Mouse (Mus musculus) midbrain, embryonic 16.5 days (tissue): ENCODE measurements at regions not wholly inside any gene's neighbourhood (a gene's known extent, or its start where the extent isn't known, plus 50 kb on each side); places are given as distances from the start of the nearest gene placed in this dataset.

Experiments
- ATAC-seq: fragments of 200-750 bp; cut with Nextera tagmentation; 2 replicates; pipeline ENCODE4 v1.8.0; 2017; ENCODE audit warnings: moderate TSS enrichment
- H3K27ac ChIP-seq: fragments of 300-500 bp; sonication (generic); 2 replicates; pipeline ENCODE4 v1.5.1; 2014; ENCODE audit warnings: mild to moderate bottlenecking, low read length, mixed read lengths
- H3K27me3 ChIP-seq: fragments of 300-500 bp; sonication (generic); 2 replicates; pipeline ENCODE4 v1.6.1; 2014; ENCODE audit warnings: low read depth, low read length, mixed read lengths; ENCODE audit not compliant: control insufficient read depth, insufficient read depth
- H3K36me3 ChIP-seq: fragments of 300-500 bp; sonication (generic); 2 replicates; pipeline ENCODE4 v1.6.1; 2014; ENCODE audit warnings: mild to moderate bottlenecking, low read length, moderate library complexity, mixed read lengths; ENCODE audit not compliant: control insufficient read depth, insufficient read depth
- H3K4me1 ChIP-seq: fragments of 300-500 bp; sonication (generic); 2 replicates; pipeline ENCODE4 v1.6.1; 2014; ENCODE audit warnings: mild to moderate bottlenecking, low read length, mixed read lengths; ENCODE audit not compliant: control insufficient read depth, insufficient read depth
- H3K4me2 ChIP-seq: fragments of 300-500 bp; sonication (generic); 2 replicates; pipeline ENCODE4 v1.6.1; 2014; ENCODE audit warnings: mild to moderate bottlenecking, low read length, mixed read lengths
- H3K4me3 ChIP-seq: fragments of 300-500 bp; sonication (generic); 2 replicates; pipeline ENCODE4 v1.5.1; 2014; ENCODE audit warnings: low read depth, mild to moderate bottlenecking, low read length, moderate library complexity, mixed read lengths
- H3K9ac ChIP-seq: fragments of 300-500 bp; sonication (generic); 2 replicates; pipeline ENCODE4 v1.6.1; 2014; ENCODE audit warnings: low read depth, low read length, mixed read lengths
- H3K9me3 ChIP-seq: fragments of 300-500 bp; sonication (generic); replicated peaks from 2 replicates; pipeline ENCODE4 v1.6.1; 2014; ENCODE audit warnings: mild to moderate bottlenecking, low read length, mixed read lengths; ENCODE audit not compliant: control insufficient read depth, poor library complexity, severe bottlenecking
- WGBS: fragments of 180-500 bp; shearing (Covaris S2); extraction: QIAGEN DNeasy Blood & Tissue Kit; methylation state at CpG from one replicate; pipeline ENCODE4 v1.1.7; 2014; 5-methylcytosine and 5-hydroxymethylcytosine counted together

- no peak for ATAC-seq
- WGBS, result 69% methylated on average over 1 of the region's 1 CpGs
Measured at GRCm38 (mm10) chr13:28520127-28520482, 262.8 kb downstream of the Gm11361 start.

GRCm38 (mm10) chr13:28519383-28520126, 262.2 kb downstream of the Gm11361 start:
- Histone ChIP-seq H3K4me1 (peaks cover 4% of the 10 kb centered on the region; the same call in 1 of the 2 replicates), H3K4me3 (no peak overlapping the region), H3K27me3 (no peaks in the 10 kb centered on the region), H3K4me2 (no peak overlapping the region), H3K27ac (no peak overlapping the region), H3K9me3 (no peaks in the 10 kb centered on the region), H3K9ac (no peak overlapping the region), H3K36me3 (no peaks in the 10 kb centered on the region)
- ATAC-seq, result no peak
- WGBS, result 65% methylated on average over 3 of the region's 3 CpGs

More at GRCm38 (mm10) chr13:28520127-28520482, 262.8 kb downstream of the Gm11361 start:
- peaks cover 4% of the 10 kb centered on the region; the same call in 1 of the 2 replicates for H3K4me1 ChIP-seq
- H3K36me3 ChIP-seq, result no peaks in the 10 kb centered on the region
- H3K4me3 ChIP-seq, result no peak overlapping the region
- no peaks in the 10 kb centered on the region for H3K27me3 ChIP-seq
- H3K27ac ChIP-seq, result no peak overlapping the region
- no peak overlapping the region for H3K4me2 ChIP-seq
- H3K9ac ChIP-seq, result no peak overlapping the region
- H3K9me3 ChIP-seq, result no peaks in the 10 kb centered on the region

- H3K27ac ChIP-seq, result no peak overlapping the region
- H3K36me3 ChIP-seq, result no peaks in the 10 kb centered on the region
- no peak overlapping the region for H3K9ac ChIP-seq
- H3K9me3 ChIP-seq, result no peaks in the 10 kb centered on the region
- H3K4me3 ChIP-seq, result no peak overlapping the region
- H3K27me3 ChIP-seq, result no peaks in the 10 kb centered on the region
- 77% methylated on average over 6 of the region's 6 CpGs for WGBS
- no peak overlapping the region for H3K4me2 ChIP-seq
- peaks cover 4% of the 10 kb centered on the region; the same call in 1 of the 2 replicates for H3K4me1 ChIP-seq
- ATAC-seq, result no peak
Measured at GRCm38 (mm10) chr13:28517161-28517560, 259.8 kb downstream of the Gm11361 start.

GRCm38 (mm10) chr13:28516636-28517035, 259.3 kb downstream of the Gm11361 start:
- Histone ChIP-seq H3K4me2 (no peak overlapping the region), H3K9me3 (no peaks in the 10 kb centered on the region), H3K9ac (no peak overlapping the region), H3K27me3 (no peaks in the 10 kb centered on the region), H3K36me3 (no peaks in the 10 kb centered on the region), H3K4me3 (no peak overlapping the region), H3K27ac (no peak overlapping the region), H3K4me1 (peaks cover 4% of the 10 kb centered on the region; the same call in 1 of the 2 replicates)
- ATAC-seq, result no peak
- WGBS, result 56% methylated on average over 2 of the region's 2 CpGs

- no peak for ATAC-seq
- no peaks in the 10 kb centered on the region for H3K27me3 ChIP-seq
Measured at GRCm38 (mm10) chr13:28514245-28514644, 256.9 kb downstream of the Gm11361 start.

GRCm38 (mm10) chr13:28513336-28513735, 256.0 kb downstream of the Gm11361 start:
- H3K4me1 ChIP-seq, result peaks cover 4% of the 10 kb centered on the region; the same call in 1 of the 2 replicates
- no peak overlapping the region for H3K4me3 ChIP-seq
- H3K27ac ChIP-seq, result no peak overlapping the region
- no peaks in the 10 kb centered on the region for H3K9me3 ChIP-seq
- no peaks in the 10 kb centered on the region for H3K36me3 ChIP-seq
- WGBS, result 91% methylated on average over 7 of the region's 7 CpGs
- H3K9ac ChIP-seq, result no peak overlapping the region
- ATAC-seq, result no peak
- no peaks in the 10 kb centered on the region for H3K27me3 ChIP-seq
- no peak overlapping the region for H3K4me2 ChIP-seq

More at GRCm38 (mm10) chr13:28514245-28514644, 256.9 kb downstream of the Gm11361 start:
- no peak overlapping the region for H3K4me2 ChIP-seq
- no peak overlapping the region for H3K27ac ChIP-seq
- no peak overlapping the region for H3K9ac ChIP-seq
- H3K4me3 ChIP-seq, result no peak overlapping the region
- H3K4me1 ChIP-seq, result peaks cover 4% of the 10 kb centered on the region; the same call in 1 of the 2 replicates
- H3K9me3 ChIP-seq, result no peaks in the 10 kb centered on the region
- H3K36me3 ChIP-seq, result no peaks in the 10 kb centered on the region

GRCm38 (mm10) chr13:28512573-28513334, 255.4 kb downstream of the Gm11361 start:
- no peaks in the 10 kb centered on the region for H3K27me3 ChIP-seq
- 65% methylated on average over 11 of the region's 11 CpGs for WGBS
- H3K4me1 ChIP-seq, result peaks cover 7% of the 10 kb centered on the region
- H3K4me3 ChIP-seq, result no peak overlapping the region
- no peak overlapping the region for H3K4me2 ChIP-seq
- H3K27ac ChIP-seq, result peak overlapping the region; percentile 18; the same call in 1 of the 2 replicates
- no peaks in the 10 kb centered on the region for H3K9me3 ChIP-seq
- no peak overlapping the region for H3K9ac ChIP-seq
- H3K36me3 ChIP-seq, result no peaks in the 10 kb centered on the region
- peak; percentile 66 for ATAC-seq

- Histone ChIP-seq H3K9me3 (no peaks in the 10 kb centered on the region), H3K9ac (no peak overlapping the region), H3K4me2 (no peak overlapping the region), H3K36me3 (no peaks in the 10 kb centered on the region), H3K4me3 (no peak overlapping the region), H3K27ac (0 out of 2 replicates have a peak overlapping the region, but pooled peaks have one; percentile 7), H3K4me1 (peaks cover 3% of the 10 kb centered on the region; the same call in 1 of the 2 replicates), H3K27me3 (no peaks in the 10 kb centered on the region)
- no peak for ATAC-seq
- WGBS, result 60% methylated on average over 2 of the region's 2 CpGs
Measured at GRCm38 (mm10) chr13:28508184-28508583, 250.9 kb downstream of the Gm11361 start.

- H3K4me2 ChIP-seq, result no peak overlapping the region
- WGBS, result 71% methylated on average over 5 of the region's 5 CpGs
- H3K4me1 ChIP-seq, result peaks cover 3% of the 10 kb centered on the region; the same call in 1 of the 2 replicates
- no peak for ATAC-seq
- H3K4me3 ChIP-seq, result no peak overlapping the region
- no peaks in the 10 kb centered on the region for H3K9me3 ChIP-seq
- H3K36me3 ChIP-seq, result no peaks in the 10 kb centered on the region
- no peak overlapping the region for H3K9ac ChIP-seq
- no peak overlapping the region for H3K27ac ChIP-seq
- H3K27me3 ChIP-seq, result no peaks in the 10 kb centered on the region
Measured at GRCm38 (mm10) chr13:28507783-28508182, 250.5 kb downstream of the Gm11361 start.
